Mouse (Mus musculus) fibroblast of lung, adult 2 months (primary cell): ENCODE measurements around the gene Cep112.
"Not testable (repeated sequence)": the region's sequence is repeated elsewhere in the genome, so short reads cannot be mapped to it uniquely, and the experiment has no call there.

Experiments
- DNase-seq: peaks from one replicate; pipeline ENCODE4 v3.0.0-alpha.2; 2011; ENCODE audit warnings: low read depth

Cep112 gene

DNA sequence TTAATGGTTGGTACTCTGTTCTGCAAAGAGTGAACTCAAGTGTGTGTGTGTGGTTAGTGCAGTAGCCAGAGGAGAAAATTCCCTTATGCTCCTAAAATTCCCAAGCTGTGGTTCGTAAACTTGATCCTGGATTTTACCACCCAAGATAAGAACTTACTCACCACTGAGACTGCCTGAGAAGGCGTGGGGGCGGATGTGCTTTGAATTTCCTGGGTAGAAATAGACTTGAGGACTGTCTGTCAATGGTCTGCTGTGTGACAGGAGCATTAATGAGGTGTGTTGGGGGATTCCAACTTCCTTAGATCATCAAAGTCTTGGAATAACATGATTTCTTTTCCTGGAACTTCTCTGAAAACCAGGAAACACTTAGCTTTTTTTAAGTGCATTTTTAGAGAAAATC lies 374.7 kb downstream of the Cep112 start:
- DNase-seq = no peak

DNA sequence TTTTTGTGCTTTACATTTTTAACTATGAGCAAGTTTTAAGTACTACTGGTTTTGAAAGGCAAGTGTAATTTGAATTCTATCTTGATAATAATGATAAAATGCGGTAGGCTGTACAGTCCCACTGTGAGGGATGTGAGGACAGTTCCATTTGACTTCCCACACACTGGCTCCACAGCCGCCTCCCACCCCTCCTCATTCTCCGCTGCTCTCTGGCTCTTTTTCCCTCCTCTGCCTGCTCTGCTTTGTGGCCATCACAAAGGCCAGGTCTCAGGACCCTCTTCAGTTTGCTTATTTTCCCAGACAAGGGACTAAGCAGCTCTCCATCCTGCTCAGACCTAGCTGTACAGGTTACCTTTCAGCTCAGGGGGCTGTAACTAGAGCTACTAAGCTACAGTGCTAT lies 379.0 kb downstream of the Cep112 start:
- DNase-seq = no peak

DNA sequence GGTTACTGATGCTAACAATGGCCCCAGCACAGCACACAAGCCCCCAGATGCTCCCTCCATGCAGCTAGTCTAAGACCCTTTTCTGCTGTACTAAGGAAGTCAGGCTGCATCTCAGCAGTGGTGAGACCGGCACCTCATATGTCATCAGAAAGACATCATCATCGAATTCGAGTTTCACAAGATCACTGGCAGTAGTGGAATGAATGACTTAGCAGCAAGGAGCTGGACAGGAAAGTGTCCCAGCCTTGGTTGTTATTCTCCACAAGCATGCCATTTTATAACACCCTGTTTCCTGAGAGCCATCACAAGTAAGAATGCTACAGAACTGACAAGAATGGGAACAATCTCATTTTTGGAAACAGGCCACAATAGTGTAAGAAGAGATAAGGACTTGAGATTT lies 381.0 kb downstream of the Cep112 start:
- DNase-seq = no peak

DNA sequence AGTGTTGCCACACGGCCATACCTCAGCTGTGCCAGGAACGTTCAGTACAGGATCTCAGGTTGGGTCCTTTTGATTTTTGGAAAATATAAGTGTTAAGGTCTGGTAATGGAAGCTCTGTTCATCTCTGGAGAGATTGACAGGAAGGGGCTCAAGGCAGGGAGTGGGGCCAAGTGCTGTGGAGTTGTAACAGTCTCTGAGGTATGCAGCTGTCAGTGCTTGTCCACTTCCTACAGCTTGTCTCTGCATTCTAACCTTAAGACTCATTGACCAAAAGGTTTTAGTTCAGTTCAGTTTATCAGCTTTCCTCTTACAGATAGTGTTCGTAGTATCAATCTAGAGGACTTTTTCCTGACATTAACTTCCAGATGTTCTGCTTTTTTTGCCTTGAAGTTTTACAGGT lies 384.6 kb downstream of the Cep112 start:
- no peak for DNase-seq

DNA sequence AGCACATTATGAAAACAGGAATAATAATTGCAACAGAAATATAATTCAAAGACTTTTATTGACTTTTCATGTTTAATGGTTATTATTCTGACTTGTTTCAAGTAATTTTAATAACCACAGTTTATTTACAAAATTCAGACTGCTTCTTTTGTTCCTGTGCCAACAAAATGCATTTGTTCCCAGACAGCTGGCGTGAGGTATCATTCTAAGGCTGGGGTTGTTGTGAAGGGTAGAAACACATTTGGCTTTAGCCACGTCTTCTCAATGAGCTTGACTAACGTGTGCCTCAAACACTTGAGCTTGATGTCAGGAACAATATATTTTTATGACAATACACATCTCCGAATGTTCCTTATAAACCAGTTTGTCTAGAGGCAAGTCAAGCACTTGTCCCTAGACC lies 396.8 kb downstream of the Cep112 start:
- DNase-seq = no peak

DNA sequence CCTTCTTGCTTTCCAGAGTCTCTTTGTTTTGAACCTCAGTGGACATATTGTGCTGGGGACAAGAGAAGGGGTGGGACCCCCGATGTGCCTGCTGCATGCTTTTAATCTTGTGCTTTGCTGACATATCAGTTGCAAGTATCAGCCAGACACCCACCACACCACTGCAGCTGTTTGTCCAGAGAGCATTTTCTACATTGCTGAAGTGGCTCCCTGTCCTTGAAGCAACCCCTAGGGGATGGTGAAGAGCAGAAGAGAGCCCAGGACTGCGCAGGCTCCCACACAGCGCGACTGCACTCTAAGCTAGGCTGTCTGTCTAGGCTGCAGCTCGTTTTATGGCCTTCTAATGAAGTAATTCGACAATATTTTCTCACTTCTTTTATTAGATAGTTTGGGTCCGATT lies 397.3 kb downstream of the Cep112 start:
- DNase-seq = no peak

DNA sequence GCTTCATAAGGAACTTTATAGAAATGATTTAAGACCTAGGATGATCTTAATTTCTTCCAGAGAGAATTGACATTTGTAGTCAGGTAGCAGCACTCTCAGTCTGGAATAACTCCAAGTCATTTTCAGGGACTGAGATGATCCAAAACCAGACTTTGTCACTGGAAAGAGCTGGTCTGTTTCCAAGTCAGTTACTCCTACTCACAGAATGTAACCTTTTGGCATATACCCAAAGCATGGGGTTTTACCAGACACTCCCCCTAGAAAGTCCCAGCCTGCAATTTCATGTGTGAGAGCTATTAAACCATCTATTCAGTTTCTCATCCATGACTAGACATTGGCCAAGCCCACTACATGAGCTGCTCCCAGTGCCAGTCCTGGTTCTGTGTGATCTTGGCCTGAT lies 402.3 kb downstream of the Cep112 start:
- no peak for DNase-seq

DNA sequence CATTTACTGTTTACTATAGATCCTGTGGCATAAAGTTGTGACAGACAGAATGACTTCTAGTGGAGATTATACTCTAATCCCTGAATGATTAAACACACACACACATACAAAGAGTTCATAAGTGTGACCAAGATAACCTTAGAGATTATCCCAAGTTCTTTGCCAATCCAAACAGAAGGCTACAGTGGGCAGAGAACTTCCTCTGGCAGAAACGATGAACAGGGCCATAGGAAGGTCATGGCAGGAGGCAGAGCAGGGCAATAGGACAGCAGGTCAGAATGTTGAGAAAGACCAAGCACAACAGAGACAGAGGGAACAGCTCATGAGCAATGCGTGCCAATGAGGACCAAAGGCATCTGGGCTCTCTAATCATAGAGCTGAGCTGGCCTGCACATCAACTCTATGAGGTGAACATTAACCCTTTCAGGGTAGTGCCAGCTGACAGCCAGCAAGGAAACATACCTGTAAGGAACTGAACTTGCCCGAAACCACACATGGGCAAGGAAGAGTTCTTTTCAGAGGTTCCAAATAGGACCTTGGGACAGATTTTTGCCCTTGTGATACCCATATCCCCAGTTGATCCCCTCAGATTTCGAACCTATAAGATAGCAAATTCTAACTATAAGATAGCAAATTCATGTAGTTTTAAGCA lies 403.5 kb downstream of the Cep112 start:
- DNase-seq = no peak

DNA sequence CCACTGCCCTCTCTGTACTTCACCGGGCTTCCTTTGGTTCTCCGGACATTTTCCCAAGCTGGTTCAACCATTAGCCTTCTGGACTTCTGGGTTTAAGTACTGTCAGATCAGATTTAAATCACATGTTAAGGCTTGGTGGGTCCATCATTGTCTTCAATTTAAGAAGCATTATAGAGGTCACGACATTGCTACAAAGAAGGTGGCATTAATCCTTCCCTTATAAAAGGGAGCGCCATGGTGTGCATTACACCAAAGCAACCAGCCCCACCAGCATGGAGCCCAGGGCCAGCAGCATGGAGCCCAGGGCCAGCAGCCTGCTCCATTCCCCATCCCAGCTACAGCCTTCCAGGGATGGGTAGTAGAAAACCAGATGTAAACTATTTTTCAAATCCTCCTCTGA lies 411.7 kb downstream of the Cep112 start:
- no peak for DNase-seq

DNA sequence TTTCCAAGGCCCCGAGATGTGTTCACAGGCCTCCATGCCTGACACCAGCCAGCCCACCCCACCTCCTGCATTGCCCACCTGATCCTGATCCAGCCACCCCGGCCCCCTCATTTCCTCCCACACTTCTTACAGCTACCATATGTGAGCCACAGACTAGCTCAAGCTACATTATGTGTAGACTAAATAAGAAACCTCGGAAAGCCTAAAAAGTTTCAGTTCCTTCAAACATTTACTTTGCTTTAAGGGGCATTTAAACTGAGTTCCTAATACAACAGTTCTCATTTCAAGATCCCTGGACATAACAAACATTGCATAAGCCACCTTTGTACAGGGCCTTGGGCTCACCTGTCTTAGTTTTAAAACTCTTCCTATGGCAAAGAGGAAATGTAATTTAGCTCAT lies 415.2 kb downstream of the Cep112 start:
- no peak for DNase-seq

DNA sequence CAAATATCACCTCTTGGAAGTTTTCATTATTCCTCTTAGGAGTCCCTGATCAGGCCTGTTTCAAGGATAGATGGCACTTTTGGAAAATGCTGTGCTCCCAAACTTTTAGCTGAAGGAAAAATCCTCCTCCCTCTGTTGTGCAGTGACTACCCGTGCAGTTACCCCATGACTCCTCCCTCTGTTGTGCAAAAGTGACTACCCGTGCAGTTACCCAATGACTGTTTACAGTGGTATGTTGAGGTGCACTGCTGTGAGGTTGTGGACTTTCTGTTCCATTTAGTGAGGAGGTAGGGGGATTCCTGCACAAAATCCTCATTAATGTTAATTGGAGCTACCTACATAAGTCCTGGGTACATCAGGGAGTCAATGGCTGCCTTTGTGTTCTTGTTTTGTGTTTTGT lies 417.8 kb downstream of the Cep112 start:
- DNase-seq = no peak

DNA sequence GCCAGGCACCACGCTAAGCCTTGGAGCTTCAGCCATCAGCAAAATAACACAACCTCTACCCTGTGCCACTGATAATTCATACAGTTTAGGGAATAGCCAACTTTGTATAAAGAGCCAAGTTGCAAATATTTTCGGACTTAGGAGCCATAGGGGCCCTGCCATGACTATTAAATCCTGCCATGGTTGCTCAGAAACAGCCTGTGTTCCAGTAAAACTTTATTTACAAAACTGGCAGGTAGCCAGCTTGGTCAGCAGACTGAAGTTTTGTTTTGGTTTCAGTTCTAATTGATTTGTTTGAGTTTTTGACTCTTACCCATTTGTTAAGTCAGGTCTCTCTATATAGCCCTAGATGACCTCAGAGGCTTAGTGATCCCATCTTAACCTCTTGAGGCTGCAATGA lies 421.0 kb downstream of the Cep112 start:
- DNase-seq = peak; percentile 25

DNA sequence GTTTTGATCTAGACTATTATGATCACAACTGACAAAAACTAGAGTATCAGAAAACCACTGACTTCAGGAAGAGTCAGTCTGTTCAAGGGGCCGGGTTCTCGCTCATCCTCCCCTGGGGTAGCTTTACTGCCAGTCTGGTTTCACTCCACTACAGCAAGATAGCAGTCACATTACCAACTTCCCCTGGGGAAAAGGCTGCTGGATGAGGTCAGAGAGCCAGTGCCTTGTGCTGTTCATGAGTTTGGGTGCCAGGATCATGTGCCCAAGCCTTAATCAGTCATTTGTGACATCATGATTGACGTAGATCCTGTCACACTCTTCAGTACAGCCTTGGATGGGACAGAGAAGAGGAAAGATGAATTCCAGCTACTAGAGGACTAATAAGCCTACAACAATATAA lies 421.5 kb downstream of the Cep112 start:
- DNase-seq = no peak

DNA sequence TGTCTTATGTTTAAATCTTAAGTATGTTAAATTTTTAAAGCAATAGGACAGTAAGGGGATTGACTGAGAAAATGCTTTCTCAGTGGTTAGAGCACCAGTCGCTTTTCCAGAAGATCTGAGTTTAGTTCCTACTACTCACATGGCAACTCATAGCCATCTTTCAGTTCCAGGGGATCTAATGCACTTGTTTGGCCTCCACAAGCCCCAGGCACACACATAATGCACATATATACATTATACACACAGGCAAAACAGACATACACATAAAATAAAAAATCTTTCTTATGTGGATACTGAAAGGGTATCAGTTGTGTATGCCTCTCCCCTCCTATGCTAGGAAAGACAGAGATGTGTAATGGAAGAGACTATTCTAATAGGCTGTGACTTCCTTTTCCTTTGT lies 426.8 kb downstream of the Cep112 start:
- DNase-seq = no peak

DNA sequence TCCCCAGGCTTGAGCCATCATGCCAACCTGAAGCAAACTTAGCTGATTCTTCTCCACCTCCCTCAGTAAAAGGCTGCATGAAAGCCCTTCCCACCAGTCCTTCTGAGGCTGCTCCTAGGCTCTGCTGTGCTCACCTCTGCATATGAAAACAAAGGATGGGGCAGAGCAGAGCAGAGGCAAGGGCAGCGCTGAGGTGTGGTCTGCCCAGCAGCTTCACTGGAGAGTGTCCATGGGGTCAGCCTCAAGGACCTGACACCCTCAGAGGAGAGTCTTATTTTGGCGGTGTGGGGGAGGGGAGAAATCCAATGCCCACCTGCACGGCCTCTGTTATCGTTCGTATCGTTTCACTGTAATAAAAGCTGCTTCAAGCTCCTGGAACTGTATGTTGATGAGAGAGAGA lies 432.3 kb downstream of the Cep112 start:
- DNase-seq = no peak

DNA sequence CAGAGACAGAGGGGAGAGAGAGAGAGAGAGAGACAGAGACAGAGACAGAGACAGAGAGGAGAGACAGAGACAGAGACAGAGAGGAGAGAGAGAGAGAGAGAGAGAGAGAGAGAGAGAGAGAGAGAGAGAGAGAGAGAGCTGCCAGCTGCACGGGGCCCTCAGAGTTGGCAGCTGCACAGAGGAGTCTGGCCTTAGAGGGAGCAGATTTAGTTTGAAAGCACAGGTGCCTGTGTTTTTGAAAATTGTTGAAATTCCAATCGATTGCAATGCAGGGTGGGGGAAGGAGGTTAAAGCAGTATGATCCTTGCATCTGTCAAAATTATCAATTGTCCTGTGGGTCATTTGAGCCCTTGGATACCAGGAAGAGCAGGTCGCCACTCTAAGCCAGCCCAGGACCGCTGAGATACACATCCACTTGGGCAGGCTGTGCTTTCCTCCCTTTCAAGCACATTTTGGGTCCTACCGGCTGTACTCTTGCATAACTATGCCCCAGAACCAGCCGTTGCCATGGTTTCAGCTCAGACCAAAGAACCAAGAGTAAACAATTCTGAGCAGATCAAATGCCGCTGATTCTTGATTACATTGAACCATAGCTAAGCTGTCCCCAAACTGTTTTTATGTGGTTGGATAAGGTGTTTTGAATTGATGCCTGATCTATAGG lies 432.8 kb downstream of the Cep112 start:
- no peak for DNase-seq

DNA sequence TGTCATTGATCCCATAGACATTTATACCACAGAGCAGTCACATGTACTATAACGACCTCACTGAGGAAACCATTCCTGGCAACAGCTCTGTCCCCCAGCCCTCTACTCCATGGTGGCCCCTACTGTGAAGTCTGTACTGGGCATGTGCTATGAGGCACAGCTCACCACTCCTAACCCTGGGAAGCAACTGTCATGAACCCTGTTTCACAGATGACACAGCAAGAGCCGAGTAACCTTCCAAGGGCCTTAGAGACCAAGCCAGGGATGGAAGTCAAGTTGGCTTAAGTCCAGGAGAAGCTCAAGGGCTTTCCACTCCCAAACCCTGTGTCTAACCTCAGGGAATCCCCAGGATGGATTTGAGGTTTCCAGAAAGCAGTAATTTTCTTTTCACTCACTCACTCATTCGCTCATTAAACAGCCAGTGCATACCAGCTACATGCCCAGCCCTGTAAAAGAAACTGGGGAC lies 433.4 kb downstream of the Cep112 start:
- no peak for DNase-seq

DNA sequence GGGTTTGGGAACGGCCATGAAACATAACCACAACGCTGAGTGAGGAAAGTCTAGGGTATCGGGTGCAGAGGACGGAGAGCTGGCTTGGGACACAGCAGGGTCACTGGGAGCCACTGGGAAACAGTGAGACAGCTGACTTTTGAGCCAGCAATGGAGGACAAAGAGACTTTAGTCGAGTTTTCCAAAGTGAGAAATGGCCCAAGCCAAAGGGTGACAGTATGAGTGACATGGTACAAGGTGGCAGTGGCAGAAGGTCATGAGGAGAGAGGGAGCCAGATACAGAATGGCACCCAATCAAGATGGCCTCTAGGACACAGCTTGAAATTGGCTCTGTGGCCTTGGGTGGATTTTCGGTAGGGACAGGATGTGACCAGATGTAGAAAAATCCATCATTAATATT lies 433.9 kb downstream of the Cep112 start:
- no peak for DNase-seq

DNA sequence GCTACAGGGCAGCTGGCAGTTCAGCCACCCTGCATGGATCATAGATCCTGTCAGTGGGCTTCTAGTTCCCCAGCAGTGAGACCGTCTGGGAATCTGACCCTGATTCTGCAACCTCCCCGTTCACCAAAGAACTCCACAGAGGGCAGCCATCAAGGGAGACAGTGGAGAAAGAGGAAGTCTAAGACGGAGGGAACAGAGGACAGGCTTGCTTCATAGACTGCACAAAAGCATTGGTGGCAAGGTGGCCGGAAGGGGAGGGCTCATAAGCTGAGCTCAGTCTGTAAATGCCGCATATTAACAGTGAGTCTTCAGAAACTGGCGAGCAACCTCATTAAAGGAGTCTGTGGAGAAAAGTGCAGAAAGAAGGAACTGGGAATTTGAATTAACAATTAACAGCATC lies 437.4 kb downstream of the Cep112 start:
- DNase-seq = no peak

DNA sequence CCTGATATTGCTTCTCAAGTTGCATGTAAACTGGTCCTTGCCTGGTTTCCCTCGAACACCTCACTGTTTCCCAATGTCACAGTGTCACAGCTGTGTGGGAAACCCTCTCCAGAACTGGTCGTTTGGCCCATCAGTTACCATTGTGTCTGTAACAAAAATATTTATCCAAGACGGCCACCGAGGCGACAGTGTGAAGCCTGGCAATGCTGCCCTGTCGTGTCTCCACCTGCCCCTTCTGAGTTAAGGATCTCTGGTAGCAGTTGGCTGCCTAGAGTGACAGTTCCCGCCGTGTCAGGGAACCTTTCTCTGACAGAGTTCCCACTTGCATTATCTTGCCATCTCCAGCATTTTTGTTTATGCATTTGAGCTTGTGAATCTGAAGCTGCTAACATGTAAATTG lies 440.8 kb downstream of the Cep112 start:
- no peak for DNase-seq

DNA sequence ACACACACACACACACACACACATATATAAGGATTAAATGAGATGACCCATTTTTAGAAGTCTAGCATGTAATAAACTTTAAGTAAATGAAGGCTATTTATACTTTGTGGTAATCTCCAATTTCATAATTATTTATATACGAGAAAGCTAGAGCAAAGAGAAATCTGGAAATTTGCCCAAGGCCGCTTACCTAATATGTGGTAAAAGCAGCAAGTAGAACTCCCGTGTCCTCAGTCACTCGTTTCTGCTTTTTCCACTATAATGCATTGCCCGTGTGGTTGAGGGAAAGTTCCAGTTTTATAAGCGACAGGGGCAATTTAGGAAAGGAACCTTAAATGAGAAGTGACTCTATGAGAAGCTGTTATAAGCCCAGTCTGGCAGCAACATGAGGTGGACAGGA lies 442.5 kb downstream of the Cep112 start:
- DNase-seq = no peak

DNA sequence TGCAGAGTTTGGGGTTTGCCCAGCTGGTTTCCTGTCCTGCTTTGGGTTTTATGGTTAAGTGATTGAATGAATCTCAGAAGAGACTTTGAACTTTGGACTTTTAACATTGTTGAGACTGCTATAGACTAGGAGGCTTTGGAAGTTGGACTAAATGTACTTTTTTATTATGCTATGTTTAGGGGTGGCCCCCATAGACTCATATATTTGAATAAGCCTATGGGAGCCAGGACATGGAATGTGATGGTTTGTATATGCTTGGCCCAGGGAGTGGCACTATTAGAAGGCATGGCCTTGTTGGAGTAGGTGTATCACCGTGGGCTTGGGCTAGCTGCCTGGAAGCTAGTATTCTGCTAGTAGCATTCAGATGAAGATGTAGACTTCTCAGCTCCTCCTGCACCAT lies 446.3 kb downstream of the Cep112 start:
- DNase-seq = not testable (repeated sequence)

DNA sequence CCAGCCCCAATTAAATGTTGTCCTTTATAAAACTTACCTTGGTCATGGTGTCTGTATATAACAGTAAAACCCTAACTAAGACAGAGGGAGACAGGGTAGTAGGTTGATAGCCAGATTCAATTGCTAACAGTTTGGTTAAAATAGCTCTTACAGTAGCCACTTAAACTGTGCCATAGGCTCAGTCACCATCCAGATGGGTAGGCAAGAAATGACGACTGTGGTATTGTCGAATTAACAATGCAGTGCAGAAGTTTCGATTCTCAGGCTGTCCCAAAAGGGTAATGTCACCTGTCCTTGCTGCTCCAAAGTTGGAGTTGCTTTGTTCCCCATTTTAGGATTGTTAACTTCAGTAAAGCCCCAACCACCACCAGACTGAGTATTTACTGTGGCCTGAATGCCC lies 446.8 kb downstream of the Cep112 start:
- no peak for DNase-seq

DNA sequence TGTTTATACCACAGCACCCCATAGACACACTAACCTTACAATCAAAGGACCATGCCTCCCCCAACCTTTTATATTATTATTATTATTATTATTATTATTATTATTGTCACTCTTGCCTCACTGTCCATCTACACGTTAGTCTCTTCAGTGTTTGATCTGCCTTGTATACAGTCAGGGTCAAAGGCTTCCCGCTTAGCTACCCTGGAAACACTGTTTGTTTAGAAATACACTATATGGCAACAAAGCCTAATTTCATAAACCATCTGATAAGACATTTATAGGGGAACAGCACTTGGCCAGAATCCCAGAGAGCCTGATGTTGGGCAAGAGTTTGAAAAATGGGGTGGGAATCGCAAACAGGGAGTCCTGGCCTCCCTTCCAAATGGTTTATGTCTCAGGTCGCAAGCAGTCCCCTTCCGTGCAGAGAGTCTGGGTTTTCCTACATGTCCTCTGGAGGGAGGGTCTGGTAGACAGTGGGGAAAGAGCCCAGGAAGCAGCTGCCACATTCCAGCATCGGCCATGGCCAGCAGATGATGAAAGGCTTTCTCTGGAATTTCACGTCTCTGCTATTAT lies 451.7 kb downstream of the Cep112 start:
- no peak for DNase-seq
